Mouse (Mus musculus): ENCODE data around the gene Dand5. TPM values are rescaled to one million over a fixed set of nuclear protein-coding genes. Genes with fewer than 3 reads are reported as not detected.

Gene Dand5
- polyA plus RNA-seq, 1 experiment from 2014 or later = 15.1 TPM

- peaks cover 85% of the 10 kb centered on the region for H3K27me3 ChIP-seq
- H3K4me3 ChIP-seq = no peak overlapping the region
- H3K9ac ChIP-seq = no peak overlapping the region
- peaks cover 76% of the 10 kb centered on the region for H3K4me1 ChIP-seq (replicated peaks)
- H3K36me3 ChIP-seq = no peaks in the 10 kb centered on the region
- H3K9me3 ChIP-seq = no peaks in the 10 kb centered on the region
- no peak for ATAC-seq (ENCODE audit: low FRiP score, low read depth)
- 7% methylated on average over 38 of the region's 38 CpGs for WGBS
- H3K27ac ChIP-seq (replicated peaks) = peak overlapping the region; percentile 31
- H3K4me2 ChIP-seq = peak overlapping the region; percentile 50
Measured at GRCm38 (mm10) chr8:84785756-84786677, 36.6 kb downstream of the Dand5 start.

GRCm38 (mm10) chr8:84785506-84785755 is 37.2 kb downstream of the Dand5 start:
- Histone ChIP-seq H3K9me3 (no peaks in the 10 kb centered on the region), H3K9ac (no peak overlapping the region), H3K4me2 (peak overlapping the region; percentile 50), H3K4me3 (no peak overlapping the region), H3K4me1 (replicated peaks) (peaks cover 70% of the 10 kb centered on the region), H3K27me3 (peaks cover 84% of the 10 kb centered on the region), H3K27ac (replicated peaks) (0 out of 2 replicates have a peak overlapping the region, but pooled peaks have one; percentile 31), H3K36me3 (no peaks in the 10 kb centered on the region)
- 16% methylated on average over 11 of the region's 11 CpGs for WGBS
- no peak for ATAC-seq (ENCODE audit: low FRiP score, low read depth)

- Histone ChIP-seq H3K27ac (replicated peaks) (peak overlapping the region; percentile 6; the same call in 1 of the 2 replicates), H3K4me3 (peak overlapping the region; percentile 20), H3K4me1 (replicated peaks) (peaks cover 65% of the 10 kb centered on the region), H3K9me3 (no peaks in the 10 kb centered on the region), H3K36me3 (no peaks in the 10 kb centered on the region), H3K27me3 (peaks cover 79% of the 10 kb centered on the region), H3K4me2 (peak overlapping the region; percentile 50), H3K9ac (peak overlapping the region; percentile 7; the same call in 1 of the 2 replicates)
- no peak for ATAC-seq (ENCODE audit: low FRiP score, low read depth)
- WGBS = 3% methylated on average over 48 of the region's 48 CpGs
Measured at GRCm38 (mm10) chr8:84784681-84785505, 37.7 kb downstream of the Dand5 start.

GRCm38 (mm10) chr8:84783919-84784581 is 38.6 kb downstream of the Dand5 start:
- Histone ChIP-seq H3K36me3 (no peaks in the 10 kb centered on the region), H3K4me2 (peak overlapping the region; percentile 50), H3K9me3 (no peaks in the 10 kb centered on the region), H3K4me1 (replicated peaks) (peaks cover 65% of the 10 kb centered on the region), H3K27ac (replicated peaks) (0 out of 2 replicates have a peak overlapping the region, but pooled peaks have one; percentile 6), H3K27me3 (peaks cover 70% of the 10 kb centered on the region), H3K4me3 (peak overlapping the region; percentile 20), H3K9ac (peak overlapping the region; percentile 7; the same call in 1 of the 2 replicates)
- no peak for ATAC-seq (ENCODE audit: low FRiP score, low read depth)
- 3% methylated on average over 33 of the region's 33 CpGs for WGBS

GRCm38 (mm10) chr8:84783198-84783918 is 39.3 kb downstream of the Dand5 start:
- H3K4me1 ChIP-seq (replicated peaks) = peaks cover 65% of the 10 kb centered on the region
- no peaks in the 10 kb centered on the region for H3K36me3 ChIP-seq
- H3K4me2 ChIP-seq = no peak overlapping the region
- ATAC-seq (ENCODE audit: low FRiP score, low read depth) = no peak
- no peak overlapping the region for H3K4me3 ChIP-seq
- 18% methylated on average over 11 of the region's 11 CpGs for WGBS
- H3K27ac ChIP-seq (replicated peaks) = peak overlapping the region; percentile 30; the same call in 1 of the 2 replicates
- no peak overlapping the region for H3K9ac ChIP-seq
- no peaks in the 10 kb centered on the region for H3K9me3 ChIP-seq
- peaks cover 70% of the 10 kb centered on the region for H3K27me3 ChIP-seq

- H3K4me2 ChIP-seq = no peak overlapping the region
- no peaks in the 10 kb centered on the region for H3K9me3 ChIP-seq
- H3K27me3 ChIP-seq = peaks cover 70% of the 10 kb centered on the region
- no peak overlapping the region for H3K9ac ChIP-seq
- H3K4me3 ChIP-seq = no peak overlapping the region
- H3K4me1 ChIP-seq (replicated peaks) = peaks cover 62% of the 10 kb centered on the region
- peak overlapping the region; percentile 30; the same call in 1 of the 2 replicates for H3K27ac ChIP-seq (replicated peaks)
- no peaks in the 10 kb centered on the region for H3K36me3 ChIP-seq
- WGBS = 14% methylated on average over 10 of the region's 10 CpGs
- ATAC-seq (ENCODE audit: low FRiP score, low read depth) = no peak
Measured at GRCm38 (mm10) chr8:84782680-84783079, 39.9 kb downstream of the Dand5 start.

GRCm38 (mm10) chr8:84781686-84782505 is 40.7 kb downstream of the Dand5 start:
- ATAC-seq (ENCODE audit: low FRiP score, low read depth) = no peak
- no peak overlapping the region for H3K4me2 ChIP-seq
- peaks cover 55% of the 10 kb centered on the region for H3K4me1 ChIP-seq (replicated peaks)
- no peaks in the 10 kb centered on the region for H3K36me3 ChIP-seq
- 25% methylated on average over 5 of the region's 5 CpGs for WGBS
- peak overlapping the region; percentile 57 for H3K27ac ChIP-seq (replicated peaks)
- H3K9ac ChIP-seq = no peak overlapping the region
- no peak overlapping the region for H3K4me3 ChIP-seq
- H3K27me3 ChIP-seq = peaks cover 71% of the 10 kb centered on the region
- H3K9me3 ChIP-seq = no peaks in the 10 kb centered on the region

GRCm38 (mm10) chr8:84780949-84781680 is 41.5 kb downstream of the Dand5 start:
- Histone ChIP-seq H3K9me3 (no peaks in the 10 kb centered on the region), H3K4me1 (replicated peaks) (peaks cover 53% of the 10 kb centered on the region), H3K4me3 (no peak overlapping the region), H3K36me3 (no peaks in the 10 kb centered on the region), H3K4me2 (no peak overlapping the region), H3K27ac (replicated peaks) (peak overlapping the region; percentile 77; the same call in 1 of the 2 replicates), H3K27me3 (peaks cover 70% of the 10 kb centered on the region), H3K9ac (no peak overlapping the region)
- 12% methylated on average over 6 of the region's 6 CpGs for WGBS
- ATAC-seq (ENCODE audit: low FRiP score, low read depth) = no peak

GRCm38 (mm10) chr8:84780225-84780555 is 42.4 kb downstream of the Dand5 start:
- Histone ChIP-seq H3K9ac (no peak overlapping the region), H3K4me1 (replicated peaks) (peaks cover 53% of the 10 kb centered on the region), H3K27ac (replicated peaks) (peak overlapping the region; percentile 77), H3K36me3 (no peaks in the 10 kb centered on the region), H3K4me3 (no peak overlapping the region), H3K9me3 (no peaks in the 10 kb centered on the region), H3K4me2 (peak overlapping the region; percentile 34), H3K27me3 (peaks cover 75% of the 10 kb centered on the region)
- 9% methylated on average over 13 of the region's 13 CpGs for WGBS
- ATAC-seq (ENCODE audit: low FRiP score, low read depth) = no peak

GRCm38 (mm10) chr8:84779519-84780224 is 43.0 kb downstream of the Dand5 start:
- peaks cover 51% of the 10 kb centered on the region for H3K4me1 ChIP-seq (replicated peaks)
- peaks cover 73% of the 10 kb centered on the region for H3K27me3 ChIP-seq
- peak overlapping the region; percentile 34 for H3K4me2 ChIP-seq
- 10% methylated on average over 19 of the region's 19 CpGs for WGBS
- no peak overlapping the region for H3K9ac ChIP-seq
- no peaks in the 10 kb centered on the region for H3K36me3 ChIP-seq
- peak overlapping the region; percentile 77 for H3K27ac ChIP-seq (replicated peaks)
- no peak overlapping the region for H3K4me3 ChIP-seq
- no peaks in the 10 kb centered on the region for H3K9me3 ChIP-seq
- peak; percentile 60; the same call in 1 of the 2 replicates for ATAC-seq (ENCODE audit: low FRiP score, low read depth)
